Mouse (Mus musculus): ENCODE measurements around the gene Tmem53. TPM values are rescaled to one million over a fixed set of nuclear protein-coding genes. Genes with fewer than 3 reads are reported as not detected.
A peak's percentile ranks its signal among the peaks of the same experiment; 100 is the strongest.

The Tmem53 gene
- polyA plus RNA-seq, 1 experiment: 1,059 TPM

DNA sequence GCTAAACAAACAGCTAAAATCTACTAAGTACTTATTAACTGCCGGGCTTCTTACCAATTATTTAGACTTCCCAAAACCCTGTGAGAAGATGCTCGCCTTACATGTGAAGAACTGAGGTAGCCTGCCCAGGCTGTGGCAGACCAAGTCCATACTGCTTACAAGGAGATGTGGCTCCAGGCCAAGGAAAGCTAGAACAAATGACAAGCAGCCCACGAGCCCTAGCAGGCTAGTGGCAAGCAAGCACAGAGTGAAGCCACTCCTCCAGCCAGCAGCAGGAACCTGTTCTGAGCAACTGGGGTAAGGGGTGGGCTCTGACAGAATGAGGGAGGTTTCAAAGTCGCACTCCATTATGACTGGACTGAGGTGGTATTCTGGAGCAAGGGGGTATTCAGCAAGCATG, 23.0 kb downstream of the Tmem53 start:
- no peak for TF ChIP-seq CTCF (IDR thresholded peaks at IDR 0.05; ENCODE audit: control insufficient read depth, insufficient read depth, insufficient replicate concordance, low read depth, low read length)
- no peak for TF ChIP-seq POLR2A (IDR thresholded peaks at IDR 0.05; ENCODE audit: control insufficient read depth, low read depth, low read length)
- no peak overlapping the region for H3K4me3 ChIP-seq (ENCODE audit: control insufficient read depth, low read depth, low read length)
- H3K27ac ChIP-seq (ENCODE audit: control insufficient read depth, insufficient read depth, low read depth, low read length): no peak overlapping the region
- H3K27me3 ChIP-seq (ENCODE audit: control insufficient read depth, insufficient read depth, low read length): no peaks in the 10 kb centered on the region
- H3K36me3 ChIP-seq (ENCODE audit: control insufficient read depth, insufficient read depth, low read length): peaks cover 3% of the 10 kb centered on the region; the same call in 1 of the 2 replicates
- H3K4me1 ChIP-seq (ENCODE audit: control insufficient read depth, insufficient read depth, low read length): no peaks in the 10 kb centered on the region

- TF ChIP-seq POLR2A (IDR thresholded peaks at IDR 0.05; ENCODE audit: control insufficient read depth, low read depth, low read length) (no peak), CTCF (IDR thresholded peaks at IDR 0.05; ENCODE audit: control insufficient read depth, insufficient read depth, insufficient replicate concordance, low read depth, low read length) (no peak)
- H3K27me3 ChIP-seq (ENCODE audit: control insufficient read depth, insufficient read depth, low read length): no peaks in the 10 kb centered on the region
- H3K36me3 ChIP-seq (ENCODE audit: control insufficient read depth, insufficient read depth, low read length): peaks cover 3% of the 10 kb centered on the region; the same call in 1 of the 2 replicates
- no peaks in the 10 kb centered on the region for H3K4me1 ChIP-seq (ENCODE audit: control insufficient read depth, insufficient read depth, low read length)
- H3K27ac ChIP-seq (ENCODE audit: control insufficient read depth, insufficient read depth, low read depth, low read length): no peak overlapping the region
- no peak overlapping the region for H3K4me3 ChIP-seq (ENCODE audit: control insufficient read depth, low read depth, low read length)
Observed at GRCm38 (mm10) chr4:117276281-117276711, 24.5 kb downstream of the Tmem53 start.

GRCm38 (mm10) chr4:117277021-117277420, 25.3 kb downstream of the Tmem53 start:
- peaks cover 3% of the 10 kb centered on the region; the same call in 1 of the 2 replicates for H3K36me3 ChIP-seq (ENCODE audit: control insufficient read depth, insufficient read depth, low read length)
- no peaks in the 10 kb centered on the region for H3K4me1 ChIP-seq (ENCODE audit: control insufficient read depth, insufficient read depth, low read length)
- peak overlapping the region; percentile 23; the same call in 1 of the 2 replicates for H3K27ac ChIP-seq (ENCODE audit: control insufficient read depth, insufficient read depth, low read depth, low read length)
- H3K27me3 ChIP-seq (ENCODE audit: control insufficient read depth, insufficient read depth, low read length): no peaks in the 10 kb centered on the region
- H3K4me3 ChIP-seq (ENCODE audit: control insufficient read depth, low read depth, low read length): no peak overlapping the region
- TF ChIP-seq POLR2A (IDR thresholded peaks at IDR 0.05; ENCODE audit: control insufficient read depth, low read depth, low read length) (no peak), CTCF (IDR thresholded peaks at IDR 0.05; ENCODE audit: control insufficient read depth, insufficient read depth, insufficient replicate concordance, low read depth, low read length) (no peak)

DNA sequence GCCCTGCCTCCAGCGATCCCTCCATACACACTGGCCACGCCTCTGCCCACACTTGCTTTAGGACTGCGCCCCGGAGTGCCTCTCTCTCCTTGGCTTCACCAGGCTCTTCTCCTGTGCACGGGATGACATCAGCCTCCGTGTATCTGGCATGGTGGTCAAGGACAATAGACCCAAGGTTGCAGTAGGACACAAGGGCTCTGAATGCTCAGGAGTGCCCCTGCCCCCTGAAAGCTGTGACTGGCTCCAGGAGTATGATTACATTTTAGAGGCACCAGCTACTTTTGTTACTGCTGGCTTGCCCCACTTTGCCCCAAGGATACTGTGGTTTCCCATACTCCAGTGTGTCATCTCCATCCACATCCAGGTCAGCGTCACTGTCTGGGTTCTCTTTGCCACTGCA, 25.9 kb downstream of the Tmem53 start:
- Histone ChIP-seq H3K27ac (ENCODE audit: control insufficient read depth, insufficient read depth, low read depth, low read length) (no peak overlapping the region), H3K36me3 (ENCODE audit: control insufficient read depth, insufficient read depth, low read length) (peaks cover 3% of the 10 kb centered on the region; the same call in 1 of the 2 replicates), H3K27me3 (ENCODE audit: control insufficient read depth, insufficient read depth, low read length) (no peaks in the 10 kb centered on the region), H3K4me3 (ENCODE audit: control insufficient read depth, low read depth, low read length) (no peak overlapping the region), H3K4me1 (ENCODE audit: control insufficient read depth, insufficient read depth, low read length) (no peaks in the 10 kb centered on the region)
- no peak for TF ChIP-seq CTCF (IDR thresholded peaks at IDR 0.05; ENCODE audit: control insufficient read depth, insufficient read depth, insufficient replicate concordance, low read depth, low read length)
- no peak for TF ChIP-seq POLR2A (IDR thresholded peaks at IDR 0.05; ENCODE audit: control insufficient read depth, low read depth, low read length)

- Histone ChIP-seq H3K4me3 (ENCODE audit: control insufficient read depth, low read depth, low read length) (no peak overlapping the region), H3K27ac (ENCODE audit: control insufficient read depth, insufficient read depth, low read depth, low read length) (no peak overlapping the region), H3K4me1 (ENCODE audit: control insufficient read depth, insufficient read depth, low read length) (no peaks in the 10 kb centered on the region), H3K36me3 (ENCODE audit: control insufficient read depth, insufficient read depth, low read length) (peaks cover 3% of the 10 kb centered on the region; the same call in 1 of the 2 replicates), H3K27me3 (ENCODE audit: control insufficient read depth, insufficient read depth, low read length) (no peaks in the 10 kb centered on the region)
- TF ChIP-seq POLR2A (IDR thresholded peaks at IDR 0.05; ENCODE audit: control insufficient read depth, low read depth, low read length) (no peak), CTCF (IDR thresholded peaks at IDR 0.05; ENCODE audit: control insufficient read depth, insufficient read depth, insufficient replicate concordance, low read depth, low read length) (no peak)
Observed at GRCm38 (mm10) chr4:117278381-117279252, 26.9 kb downstream of the Tmem53 start.

- no peak for TF ChIP-seq POLR2A (IDR thresholded peaks at IDR 0.05; ENCODE audit: control insufficient read depth, low read depth, low read length)
- TF ChIP-seq CTCF (IDR thresholded peaks at IDR 0.05; ENCODE audit: control insufficient read depth, insufficient read depth, insufficient replicate concordance, low read depth, low read length): no peak
- peaks cover 3% of the 10 kb centered on the region for H3K36me3 ChIP-seq (ENCODE audit: control insufficient read depth, insufficient read depth, low read length)
- H3K27ac ChIP-seq (ENCODE audit: control insufficient read depth, insufficient read depth, low read depth, low read length): no peak overlapping the region
- no peaks in the 10 kb centered on the region for H3K27me3 ChIP-seq (ENCODE audit: control insufficient read depth, insufficient read depth, low read length)
- H3K4me1 ChIP-seq (ENCODE audit: control insufficient read depth, insufficient read depth, low read length): no peaks in the 10 kb centered on the region
- no peak overlapping the region for H3K4me3 ChIP-seq (ENCODE audit: control insufficient read depth, low read depth, low read length)
Observed at GRCm38 (mm10) chr4:117279253-117279642, 27.5 kb downstream of the Tmem53 start.

- TF ChIP-seq CTCF (IDR thresholded peaks at IDR 0.05; ENCODE audit: control insufficient read depth, insufficient read depth, insufficient replicate concordance, low read depth, low read length) (no peak), POLR2A (IDR thresholded peaks at IDR 0.05; ENCODE audit: control insufficient read depth, low read depth, low read length) (no peak)
- Histone ChIP-seq H3K36me3 (ENCODE audit: control insufficient read depth, insufficient read depth, low read length) (peaks cover 3% of the 10 kb centered on the region), H3K27me3 (ENCODE audit: control insufficient read depth, insufficient read depth, low read length) (no peaks in the 10 kb centered on the region), H3K27ac (ENCODE audit: control insufficient read depth, insufficient read depth, low read depth, low read length) (no peak overlapping the region), H3K4me3 (ENCODE audit: control insufficient read depth, low read depth, low read length) (no peak overlapping the region), H3K4me1 (ENCODE audit: control insufficient read depth, insufficient read depth, low read length) (no peaks in the 10 kb centered on the region)
Observed at GRCm38 (mm10) chr4:117280397-117280930, 28.7 kb downstream of the Tmem53 start.
